Mouse (Mus musculus) brain, embryonic 14.5 days (tissue): ENCODE data around the gene Camkk2.

Experiments used
- CTCF ChIP-seq: fragments of 200-500 bp; IDR thresholded peaks from 2 replicates; pipeline ENCODE4 v1.5.1; 2012; ENCODE audit warnings: inconsistent platforms, mild to moderate bottlenecking, moderate library complexity, borderline replicate concordance; ENCODE audit not compliant: insufficient read depth, insufficient read length; ENCODE audit errors: extremely low read depth
- POLR2A ChIP-seq: fragments of 200-500 bp; IDR thresholded peaks from 2 replicates; pipeline ENCODE4 v1.6.1; 2012; ENCODE audit warnings: mild to moderate bottlenecking, inconsistent platforms, borderline replicate concordance; ENCODE audit not compliant: poor library complexity, insufficient read depth, insufficient read length, severe bottlenecking; ENCODE audit errors: extremely low read depth

- TF ChIP-seq POLR2A (no peak), CTCF (no peak)
Measured at GRCm38 (mm10) chr5:122775646-122776286, 3.4 kb downstream of the Camkk2 start.
